Mouse (Mus musculus) adrenal gland, adult 2 months (tissue): ENCODE measurements at regions not wholly inside any gene's neighbourhood (a gene's known extent, or its start where the extent isn't known, plus 50 kb on each side); places are given as distances from the start of the nearest gene placed in this dataset.

Experiments used
- DNase-seq: peaks from one replicate; pipeline ENCODE4 v3.0.0; 2021

GRCm38 (mm10) chr13:118603474-118603873 lies 66.1 kb upstream of the Fgf10 start:
- DNase-seq, result no peak

GRCm38 (mm10) chr13:118596856-118597255 lies 72.7 kb upstream of the Fgf10 start:
- DNase-seq, result peak; percentile 15

- DNase-seq, result no peak
Observed at GRCm38 (mm10) chr13:118596218-118596795, 73.3 kb upstream of the Fgf10 start.

- DNase-seq, result no peak
Observed at GRCm38 (mm10) chr13:118592074-118592473, 77.5 kb upstream of the Fgf10 start.

DNA sequence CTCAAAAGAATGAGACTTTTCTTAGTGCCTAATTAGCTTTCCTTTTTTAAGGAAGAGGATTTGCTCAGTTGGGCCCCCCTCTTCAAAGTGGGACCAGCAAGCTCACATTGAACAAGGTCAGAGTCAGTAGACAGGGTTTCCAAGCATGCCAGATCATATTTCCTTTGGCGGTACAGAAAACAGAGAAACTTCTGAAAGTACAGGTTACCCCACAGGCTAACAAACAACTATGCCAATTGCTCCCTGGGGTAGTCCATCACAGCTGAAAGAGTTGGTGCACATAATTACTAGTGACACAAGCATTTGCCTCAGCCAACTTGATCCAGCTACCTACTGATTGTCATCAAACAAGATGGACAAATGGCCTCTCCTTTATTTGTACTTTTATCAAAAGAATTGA lies 97.0 kb upstream of the Fgf10 start:
- DNase-seq, result no peak

- no peak for DNase-seq
Observed at GRCm38 (mm10) chr13:118565219-118565833, 104.3 kb upstream of the Fgf10 start.

GRCm38 (mm10) chr13:118558966-118559365 lies 110.6 kb upstream of the Fgf10 start:
- DNase-seq, result no peak

GRCm38 (mm10) chr13:118552029-118552428 lies 117.6 kb upstream of the Fgf10 start:
- no peak for DNase-seq

DNA sequence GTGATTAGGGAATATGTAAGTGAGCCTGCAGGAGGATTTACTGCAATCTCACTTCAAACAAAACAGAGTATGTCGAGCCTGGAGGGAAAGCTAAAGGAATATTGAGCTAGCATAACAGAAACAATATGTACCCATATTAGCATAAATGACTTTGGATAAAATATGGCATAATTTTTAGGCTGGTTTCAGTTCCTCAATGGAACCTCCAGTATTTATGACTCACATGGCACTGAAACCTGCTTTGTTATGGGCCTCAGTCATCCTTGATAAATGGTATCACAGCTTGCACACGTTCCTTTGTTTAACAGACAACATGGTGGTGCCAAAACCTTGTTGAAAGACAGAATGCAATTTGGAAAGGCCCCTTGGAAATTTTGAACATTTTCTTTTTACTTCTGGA lies 130.8 kb upstream of the Fgf10 start:
- DNase-seq, result no peak

- no peak for DNase-seq
Observed at GRCm38 (mm10) chr13:118513961-118514360, 126.9 kb upstream of the Mrps30 start.

DNA sequence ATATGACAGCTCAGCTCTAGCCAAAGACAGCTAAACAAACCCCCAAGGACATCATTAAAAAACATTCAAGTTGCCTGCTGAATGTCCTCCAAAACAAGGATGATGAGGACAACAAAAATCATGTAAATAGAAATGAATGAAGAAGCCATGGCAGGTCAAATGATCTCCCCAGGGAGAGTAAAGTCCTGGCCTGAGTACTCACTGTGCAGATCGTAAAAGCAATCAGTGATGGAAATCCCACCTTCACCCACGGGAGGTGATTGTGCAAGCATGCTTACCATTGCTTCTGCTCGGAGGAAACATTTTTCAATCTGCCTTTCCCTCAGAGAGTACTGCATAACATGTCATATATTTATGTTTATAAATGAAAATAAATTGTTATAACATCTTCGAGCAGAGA lies 119.1 kb upstream of the Mrps30 start:
- DNase-seq, result no peak

GRCm38 (mm10) chr13:118490610-118491009 lies 103.6 kb upstream of the Mrps30 start:
- DNase-seq, result no peak

GRCm38 (mm10) chr13:118483031-118483430 lies 96.0 kb upstream of the Mrps30 start:
- no peak for DNase-seq

GRCm38 (mm10) chr13:118480237-118480636 lies 93.2 kb upstream of the Mrps30 start:
- no peak for DNase-seq

DNA sequence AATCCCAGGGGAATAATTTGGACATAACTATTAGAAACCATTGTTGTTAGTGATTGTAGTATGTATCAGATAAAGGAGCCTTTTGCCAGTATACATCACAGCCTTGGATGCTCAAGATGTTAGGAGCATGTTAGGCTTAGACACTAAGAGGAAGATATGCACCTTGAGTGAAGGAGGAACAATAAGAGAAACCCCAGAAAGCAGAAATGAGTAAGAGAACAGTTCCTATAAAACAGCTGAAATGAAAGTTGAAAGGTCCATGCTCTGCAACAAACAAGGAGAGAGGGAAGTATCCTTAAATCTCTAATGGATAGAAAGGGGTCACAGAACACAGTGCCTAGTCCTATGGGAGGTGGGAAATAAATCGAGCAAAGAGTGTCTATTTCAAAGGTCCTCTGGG lies 91.4 kb upstream of the Mrps30 start:
- DNase-seq, result no peak

- no peak for DNase-seq
Observed at GRCm38 (mm10) chr13:118472578-118472977, 85.5 kb upstream of the Mrps30 start.

DNA sequence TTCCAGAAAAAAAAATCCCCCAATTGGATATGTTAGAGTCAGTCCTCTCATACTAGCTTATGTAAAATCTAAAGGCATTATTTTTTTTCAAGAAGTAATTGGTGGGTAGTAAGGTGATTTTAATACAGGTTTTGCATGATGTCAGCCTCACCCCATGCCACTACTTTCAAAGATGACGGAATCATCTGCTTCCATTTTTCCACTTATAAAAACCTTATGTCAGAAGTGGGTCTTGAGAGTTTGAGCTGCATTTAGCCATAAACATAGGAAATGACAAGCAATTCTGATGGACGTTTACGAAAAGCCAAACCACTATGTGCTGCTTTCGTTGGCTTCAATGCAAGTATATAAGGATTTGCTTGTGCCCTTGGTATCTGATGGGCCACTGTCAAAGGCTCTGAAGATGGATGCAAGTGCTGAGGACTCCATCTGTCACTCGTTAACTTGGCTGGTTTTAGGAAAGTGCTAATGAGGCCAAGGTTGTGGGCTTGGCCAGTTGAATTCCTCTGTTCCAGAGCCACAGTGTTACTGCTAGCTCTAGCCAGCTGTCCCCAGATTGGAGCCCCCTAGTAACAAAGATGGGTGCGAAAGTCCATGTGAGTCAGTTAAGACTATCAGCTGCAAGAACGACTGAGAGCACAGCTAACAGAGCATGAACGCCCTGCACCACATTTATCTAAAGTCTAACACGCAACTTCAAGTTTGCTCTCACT lies 72.8 kb upstream of the Mrps30 start:
- DNase-seq, result no peak

DNA sequence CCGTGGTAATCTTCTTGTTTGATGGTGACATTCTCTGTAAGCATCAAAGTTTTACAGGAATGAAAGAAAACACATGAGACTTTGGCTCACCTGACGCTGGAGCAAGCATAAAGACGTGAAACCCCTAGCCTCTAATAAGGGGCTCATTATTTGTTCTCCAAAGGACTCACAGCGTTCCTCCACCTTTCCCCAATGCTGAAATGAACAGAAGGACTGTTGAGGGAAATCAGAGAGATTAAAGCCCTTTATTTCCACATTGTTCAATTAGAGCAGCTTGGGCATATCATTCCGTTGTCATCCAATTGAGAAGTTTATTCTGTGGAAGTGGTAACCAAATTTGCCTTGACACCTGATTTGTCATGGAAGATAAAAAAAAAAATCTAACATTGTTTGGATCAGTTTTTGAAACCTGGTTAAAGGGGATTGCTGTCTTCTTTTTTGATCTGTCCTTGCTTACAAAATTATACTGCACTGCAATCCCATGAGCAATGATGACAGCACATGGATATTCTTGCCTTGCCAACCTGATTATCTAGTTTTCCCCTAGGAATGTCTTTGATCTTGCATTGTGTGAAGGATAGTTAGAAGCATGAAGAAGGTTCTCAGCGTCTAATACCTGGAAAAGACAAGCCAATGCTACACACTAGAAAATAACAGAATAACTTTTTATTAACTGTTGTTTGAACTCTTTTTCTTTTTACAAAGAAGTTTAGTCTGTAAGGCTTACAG lies 62.1 kb upstream of the Mrps30 start:
- no peak for DNase-seq

GRCm38 (mm10) chr13:118441322-118442064 lies 54.4 kb upstream of the Mrps30 start:
- no peak for DNase-seq
